Mouse (Mus musculus) thymus, adult 2 months (tissue): ENCODE measurements around the gene Fam83c. TPM values are rescaled to one million over a fixed set of nuclear protein-coding genes. Genes with fewer than 3 reads are reported as not detected.

Experiments used
- DNase-seq: peaks from one replicate; pipeline ENCODE4 v3.0.0; 2021
- H3K27ac ChIP-seq: fragments of 200-500 bp; 2 replicates; pipeline ENCODE4 v1.5.1; 2012; ENCODE audit warnings: low read length, control low read depth; ENCODE audit not compliant: control insufficient read depth, insufficient read depth
- H3K27me3 ChIP-seq: fragments of 200-500 bp; 2 replicates; pipeline ENCODE4 v1.6.1; 2012; ENCODE audit warnings: mild to moderate bottlenecking, low read length, moderate library complexity, mixed read lengths; ENCODE audit not compliant: control insufficient read depth, insufficient read depth
- H3K36me3 ChIP-seq: fragments of 200-500 bp; 2 replicates; pipeline ENCODE4 v1.6.1; 2012; ENCODE audit warnings: mild to moderate bottlenecking, low read length, moderate library complexity; ENCODE audit not compliant: control insufficient read depth, insufficient read depth
- H3K4me1 ChIP-seq: fragments of 200-500 bp; replicated peaks from 2 replicates; pipeline ENCODE4 v1.6.1; 2012; ENCODE audit warnings: low read length; ENCODE audit not compliant: control insufficient read depth, insufficient read depth
- H3K4me3 ChIP-seq: fragments of 200-500 bp; 2 replicates; pipeline ENCODE4 v1.5.1; 2012; ENCODE audit warnings: mild to moderate bottlenecking, low read length, control low read depth, moderate library complexity; ENCODE audit not compliant: control insufficient read depth, insufficient read depth
- CTCF ChIP-seq: fragments of 200-500 bp; IDR thresholded peaks from 2 replicates; pipeline ENCODE4 v1.5.1; 2012; ENCODE audit warnings: mild to moderate bottlenecking, control low read depth, low read length, moderate library complexity, borderline replicate concordance; ENCODE audit not compliant: control insufficient read depth, poor library complexity, insufficient read depth; ENCODE audit errors: extremely low read depth
- POLR2A ChIP-seq: fragments of 200-500 bp; IDR thresholded peaks from 2 replicates; pipeline ENCODE4 v1.6.1; 2012; ENCODE audit warnings: mild to moderate bottlenecking, low read length, control low read depth, moderate library complexity; ENCODE audit not compliant: control insufficient read depth, poor library complexity, insufficient read depth; ENCODE audit errors: extremely low read depth
- WGBS: fragments of 180-500 bp; shearing (Covaris S2); methylation state at CpG from one replicate; pipeline ENCODE4 v1.1.7; 2018; 5-methylcytosine and 5-hydroxymethylcytosine counted together
- polyA plus RNA-seq: library from polyadenylated mRNA; depleted of rRNA; stranded (reverse); fragments of >200 nt; gene quantifications from 2 replicates; pipeline ENCODE4 v1.2.3, GENCODE M21; 2012

Gene Fam83c
- polyA plus RNA-seq, 1 experiment: 0.08 TPM

DNA sequence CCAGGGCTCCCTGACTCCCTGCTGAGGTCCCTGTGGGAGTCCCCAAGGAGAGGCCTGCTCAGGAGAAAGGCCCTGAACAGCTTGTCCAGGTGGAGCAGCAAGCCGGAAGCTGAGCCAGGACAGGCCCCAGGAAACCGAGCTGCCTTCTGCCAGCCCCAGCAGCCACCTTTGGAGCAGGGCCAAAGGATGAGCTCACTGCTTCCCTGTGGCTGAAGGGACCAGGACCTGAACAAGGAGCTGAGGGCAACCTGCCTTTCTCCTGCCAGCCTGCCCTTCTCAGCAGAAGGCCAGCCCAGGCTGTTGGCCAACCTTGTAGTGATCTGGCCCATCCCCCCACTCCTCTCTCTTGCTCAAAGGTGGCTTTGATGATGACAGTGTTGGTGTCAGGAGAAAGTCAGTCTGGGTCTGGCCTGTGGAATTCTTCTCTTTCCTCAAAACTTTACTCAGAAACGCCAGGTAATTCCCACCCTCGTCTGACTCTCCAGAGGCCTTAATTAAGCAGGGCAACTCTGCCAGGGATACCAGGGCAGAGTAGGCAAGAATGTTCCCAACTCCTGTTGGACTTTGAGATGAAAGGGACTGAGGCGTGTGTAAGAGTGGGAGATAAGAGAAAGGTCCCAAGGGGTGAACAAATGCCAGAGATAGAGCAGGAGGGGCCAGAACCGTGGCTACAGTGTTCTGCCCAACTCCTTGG lies 29.3 kb downstream of the Fam83c start:
- no peaks in the 10 kb centered on the region for H3K4me1 ChIP-seq
- H3K27me3 ChIP-seq: no peaks in the 10 kb centered on the region
- H3K4me3 ChIP-seq: no peak overlapping the region
- H3K36me3 ChIP-seq: no peaks in the 10 kb centered on the region
- no peak overlapping the region for H3K27ac ChIP-seq
- DNase-seq: no peak
- 72% methylated on average over 6 of the region's 6 CpGs for WGBS
- TF ChIP-seq CTCF (no peak), POLR2A (no peak)

DNA sequence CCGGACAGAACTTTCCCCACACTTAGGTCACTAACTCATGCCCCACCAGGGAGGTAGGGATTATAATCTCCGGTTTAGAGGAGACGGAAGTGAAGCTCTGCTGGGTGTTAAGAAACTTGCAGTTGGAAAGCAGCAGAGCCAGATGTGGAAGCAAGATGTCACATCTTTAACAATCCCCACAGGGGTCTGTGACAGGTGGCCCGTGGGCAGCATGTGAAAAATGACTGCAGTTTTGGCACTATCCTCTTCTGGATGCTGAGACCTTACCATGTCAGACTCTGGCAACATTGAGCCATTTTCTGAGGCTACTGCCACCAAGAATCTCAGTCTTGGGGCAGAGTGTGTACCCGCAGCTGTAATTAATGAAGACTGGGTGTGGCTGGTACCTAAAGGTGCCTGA lies 30.6 kb downstream of the Fam83c start:
- Histone ChIP-seq H3K4me1 (no peaks in the 10 kb centered on the region), H3K36me3 (no peaks in the 10 kb centered on the region), H3K4me3 (no peak overlapping the region), H3K27me3 (no peaks in the 10 kb centered on the region), H3K27ac (no peak overlapping the region)
- no peak for DNase-seq
- WGBS: 78% methylated on average over 5 of the region's 5 CpGs
- TF ChIP-seq CTCF (no peak), POLR2A (no peak)

DNA sequence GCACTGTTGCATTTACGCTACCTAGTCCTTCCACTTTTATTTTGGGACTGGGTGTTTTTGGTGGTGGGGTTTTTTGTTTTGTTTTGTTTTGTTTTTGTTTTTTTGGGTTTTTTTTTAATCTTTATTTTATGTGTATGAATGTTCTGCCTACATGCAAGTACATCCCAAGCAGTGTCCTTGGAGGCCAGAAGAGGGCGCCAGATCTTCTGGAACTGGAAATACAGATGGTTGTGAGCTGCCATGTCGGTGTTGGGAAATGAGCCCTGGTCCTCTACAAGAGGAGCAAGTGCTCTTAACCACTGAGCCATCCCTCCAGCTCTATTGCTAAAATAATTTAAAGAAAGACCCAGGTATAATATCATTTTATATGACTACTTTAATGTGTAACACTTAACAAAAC lies 31.9 kb downstream of the Fam83c start:
- WGBS: 70% methylated on average over 3 of the region's 3 CpGs
- no peaks in the 10 kb centered on the region for H3K36me3 ChIP-seq
- H3K27ac ChIP-seq: no peak overlapping the region
- TF ChIP-seq POLR2A (no peak), CTCF (no peak)
- H3K27me3 ChIP-seq: no peaks in the 10 kb centered on the region
- DNase-seq: peak; percentile 29
- no peak overlapping the region for H3K4me3 ChIP-seq
- H3K4me1 ChIP-seq: no peaks in the 10 kb centered on the region

DNA sequence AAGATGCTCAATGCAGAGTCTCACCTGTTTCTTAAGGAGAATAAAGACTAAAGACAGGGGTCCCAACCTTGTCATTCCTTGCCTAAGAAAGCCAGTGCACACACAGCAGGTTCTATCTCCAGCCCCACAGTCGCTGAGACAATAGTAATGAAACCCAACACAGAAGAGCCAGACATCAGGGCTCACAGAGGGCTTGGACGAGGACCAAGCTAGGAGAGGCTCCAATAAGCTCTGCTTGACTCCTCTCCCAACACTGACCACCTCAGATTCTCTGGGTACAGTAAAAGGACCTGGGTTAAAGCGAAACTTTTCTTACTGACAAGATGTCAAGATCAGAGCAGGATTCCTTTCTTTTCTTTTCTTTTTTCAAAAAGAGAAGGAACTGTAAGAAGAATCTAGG lies 36.0 kb downstream of the Fam83c start:
- H3K27me3 ChIP-seq: no peaks in the 10 kb centered on the region
- no peaks in the 10 kb centered on the region for H3K4me1 ChIP-seq
- no peak for DNase-seq
- H3K36me3 ChIP-seq: no peaks in the 10 kb centered on the region
- TF ChIP-seq CTCF (no peak), POLR2A (no peak)
- no peak overlapping the region for H3K4me3 ChIP-seq
- H3K27ac ChIP-seq: no peak overlapping the region
- 62% methylated on average over 3 of the region's 3 CpGs for WGBS

DNA sequence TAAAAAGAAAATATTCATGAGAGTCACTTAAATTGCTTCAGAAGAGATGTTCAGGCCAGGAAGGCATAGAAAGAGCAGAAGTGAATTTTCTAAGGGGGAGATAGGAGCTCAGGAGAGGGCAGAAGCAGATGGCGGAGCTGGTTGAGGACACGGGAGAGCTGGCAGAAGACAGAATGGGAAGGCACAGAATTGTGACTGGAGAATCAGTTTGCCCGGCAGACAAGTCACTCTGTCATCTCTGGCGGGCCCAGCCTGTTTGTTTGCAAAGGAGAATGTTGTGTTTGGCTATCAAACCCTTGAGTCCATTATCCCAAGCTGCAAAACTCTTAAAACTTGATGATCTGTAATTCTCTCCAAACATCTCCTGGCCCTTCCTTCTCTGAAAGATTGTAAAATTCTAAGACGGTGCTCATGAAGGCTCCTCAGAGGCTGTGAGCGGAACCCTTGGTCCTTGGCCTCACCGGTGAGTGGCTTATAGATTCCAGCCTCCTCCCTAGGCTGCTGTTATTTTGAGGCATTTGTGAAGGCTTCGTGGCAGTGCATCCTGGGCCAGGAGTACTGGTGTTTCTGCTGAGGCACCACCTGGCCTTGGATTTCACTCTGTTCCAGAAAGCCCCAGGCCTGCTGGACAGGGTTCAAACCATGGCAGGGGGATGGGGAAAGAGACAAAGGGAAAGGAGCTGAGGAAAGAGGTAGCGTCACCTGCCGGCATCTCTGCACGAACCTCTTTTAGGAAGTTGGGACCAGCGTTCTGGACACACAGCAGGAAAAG lies 39.8 kb downstream of the Fam83c start:
- no peaks in the 10 kb centered on the region for H3K4me1 ChIP-seq
- 98% methylated on average over 12 of the region's 12 CpGs for WGBS
- H3K36me3 ChIP-seq: no peaks in the 10 kb centered on the region
- no peak overlapping the region for H3K27ac ChIP-seq
- TF ChIP-seq POLR2A (no peak), CTCF (no peak)
- no peak for DNase-seq
- H3K27me3 ChIP-seq: no peaks in the 10 kb centered on the region
- no peak overlapping the region for H3K4me3 ChIP-seq

DNA sequence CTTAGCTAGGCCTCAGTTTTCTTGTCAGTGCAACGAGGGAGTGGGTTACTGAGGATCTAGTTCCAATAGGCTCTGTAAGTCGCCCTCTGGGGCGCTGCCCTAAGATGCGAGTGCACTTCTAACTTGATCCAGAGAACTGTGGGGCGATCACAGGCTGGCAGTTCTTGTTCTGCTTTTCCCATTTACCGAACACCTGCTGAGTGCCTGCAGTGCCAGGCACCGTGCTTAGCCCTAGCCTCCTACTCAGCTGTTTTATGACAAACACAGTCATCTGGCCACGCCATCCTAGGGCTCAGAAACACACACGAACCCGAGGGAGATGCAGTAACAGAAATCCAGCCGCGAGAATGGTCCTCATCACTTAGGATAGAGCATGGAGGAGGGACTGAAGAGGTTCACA lies 41.8 kb downstream of the Fam83c start:
- WGBS: 35% methylated on average over 12 of the region's 12 CpGs
- DNase-seq: no peak
- H3K27me3 ChIP-seq: no peaks in the 10 kb centered on the region; the same call in 1 of the 2 replicates

More for the DNA sequence above, 41.8 kb downstream of the Fam83c start:
- Histone ChIP-seq H3K4me1 (no peaks in the 10 kb centered on the region), H3K27ac (no peak overlapping the region), H3K4me3 (no peak overlapping the region), H3K36me3 (no peaks in the 10 kb centered on the region)
- no peak for TF ChIP-seq POLR2A
- no peak for TF ChIP-seq CTCF
